Mouse (Mus musculus): ENCODE data around the gene Gm2a. TPM values are rescaled to one million over a fixed set of nuclear protein-coding genes. Genes with fewer than 3 reads are reported as not detected.

The Gm2a gene
- polyA plus RNA-seq, 1 experiment from 2014 or later: 15.6 TPM

DNA sequence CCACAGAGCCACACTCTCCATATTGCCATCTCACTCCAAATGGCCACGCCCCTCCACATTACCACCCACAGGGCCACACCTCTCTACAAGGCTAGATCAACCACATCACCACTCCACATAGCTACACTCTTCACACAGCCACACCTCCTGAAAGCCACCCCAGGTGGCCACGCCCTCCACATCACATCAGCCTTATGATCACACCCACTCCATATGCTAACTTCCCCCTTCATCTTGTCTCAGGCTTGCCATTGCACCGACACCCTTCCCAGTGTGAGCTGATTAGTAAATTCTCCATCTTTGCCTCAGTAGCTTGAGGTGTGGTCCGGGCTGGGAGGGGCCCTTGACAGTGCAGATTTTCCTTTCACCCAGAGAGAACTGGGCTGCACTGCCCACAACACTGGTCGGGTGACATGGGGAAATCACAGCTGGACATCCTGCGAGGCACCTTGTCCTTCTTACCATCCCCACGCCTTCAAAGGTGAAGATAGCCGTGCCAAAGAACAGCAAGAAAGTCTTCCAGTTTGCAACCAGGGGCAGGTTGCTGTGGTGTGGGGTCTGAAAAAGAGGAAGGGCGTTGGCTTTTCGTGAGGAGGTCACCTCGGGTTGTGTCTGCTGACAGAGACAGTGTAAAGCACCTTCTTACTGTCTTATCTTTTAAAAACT lies 33.3 kb downstream of the Gm2a start:
- H3K9me3 ChIP-seq (ENCODE audit: control insufficient read depth, low read length): no peaks in the 10 kb centered on the region
- DNase-seq (ENCODE audit: low spot score) (no peak), ATAC-seq (ENCODE audit: low FRiP score) (no peak)
- H3K9ac ChIP-seq (ENCODE audit: low read depth, low read length): no peak overlapping the region
- H3K4me1 ChIP-seq (replicated peaks; ENCODE audit: control insufficient read depth, insufficient read depth, low read length): no peaks in the 10 kb centered on the region
- H3K4me3 ChIP-seq (ENCODE audit: low read depth, low read length): no peak overlapping the region
- H3K27ac ChIP-seq (ENCODE audit: low read depth, low read length): no peak overlapping the region
- WGBS: 92% methylated on average over 11 of the region's 11 CpGs
- no peaks in the 10 kb centered on the region for H3K36me3 ChIP-seq (ENCODE audit: control insufficient read depth, insufficient read depth, low read length)
- no peak overlapping the region for H3K4me2 ChIP-seq (replicated peaks; ENCODE audit: low read depth, low read length)
- no peaks in the 10 kb centered on the region for H3K27me3 ChIP-seq (ENCODE audit: control insufficient read depth, insufficient read depth, low read length)

DNA sequence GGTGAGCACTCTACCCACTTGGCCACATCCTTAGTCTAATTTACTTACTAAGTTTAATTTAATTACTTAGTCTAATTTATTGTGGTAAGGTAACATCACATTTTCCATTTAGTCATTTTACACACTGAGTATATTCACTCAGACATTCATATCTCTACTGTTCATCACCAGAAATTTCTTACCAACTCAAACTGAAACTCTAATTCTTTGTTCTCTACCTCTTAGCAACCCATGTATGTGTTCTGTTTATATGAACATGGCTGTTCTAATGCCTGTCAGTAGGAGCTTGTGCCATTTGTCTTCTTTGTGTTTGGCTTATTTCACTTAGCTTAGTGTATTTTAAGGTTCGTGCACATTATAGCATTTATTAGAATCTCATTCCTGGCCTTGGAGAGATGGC lies 34.0 kb downstream of the Gm2a start:
- Histone ChIP-seq H3K9me3 (ENCODE audit: control insufficient read depth, low read length) (no peaks in the 10 kb centered on the region), H3K27ac (ENCODE audit: low read depth, low read length) (no peak overlapping the region), H3K4me2 (replicated peaks; ENCODE audit: low read depth, low read length) (no peak overlapping the region), H3K4me1 (replicated peaks; ENCODE audit: control insufficient read depth, insufficient read depth, low read length) (no peaks in the 10 kb centered on the region), H3K36me3 (ENCODE audit: control insufficient read depth, insufficient read depth, low read length) (no peaks in the 10 kb centered on the region), H3K9ac (ENCODE audit: low read depth, low read length) (no peak overlapping the region), H3K27me3 (ENCODE audit: control insufficient read depth, insufficient read depth, low read length) (no peaks in the 10 kb centered on the region), H3K4me3 (ENCODE audit: low read depth, low read length) (no peak overlapping the region)
- DNase-seq (ENCODE audit: low spot score) (no peak), ATAC-seq (ENCODE audit: low FRiP score) (no peak)
- WGBS: 89% methylated on average over 1 of the region's 1 CpGs

DNA sequence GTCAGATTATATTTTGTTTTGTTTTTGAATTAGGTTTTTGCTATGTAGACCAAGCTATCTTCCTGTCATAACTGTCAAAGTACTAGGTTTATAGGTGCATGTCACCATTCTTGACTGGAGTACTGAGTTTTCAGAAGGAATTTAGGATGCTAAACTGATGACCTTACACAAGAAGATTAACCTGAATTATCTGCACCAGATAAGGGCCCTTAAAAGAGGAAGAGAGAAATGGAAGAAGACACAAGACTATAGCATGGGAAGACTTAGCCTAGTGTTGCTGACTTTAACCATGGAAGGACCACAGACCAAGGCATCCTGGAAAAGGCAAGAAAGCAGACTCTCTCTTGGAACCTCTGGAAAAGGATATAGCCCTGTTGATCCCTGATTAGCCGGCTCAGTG lies 35.3 kb downstream of the Gm2a start:
- Histone ChIP-seq H3K9me3 (ENCODE audit: control insufficient read depth, low read length) (no peaks in the 10 kb centered on the region), H3K4me1 (replicated peaks; ENCODE audit: control insufficient read depth, insufficient read depth, low read length) (no peaks in the 10 kb centered on the region), H3K9ac (ENCODE audit: low read depth, low read length) (no peak overlapping the region), H3K27me3 (ENCODE audit: control insufficient read depth, insufficient read depth, low read length) (no peaks in the 10 kb centered on the region), H3K27ac (ENCODE audit: low read depth, low read length) (no peak overlapping the region), H3K4me2 (replicated peaks; ENCODE audit: low read depth, low read length) (no peak overlapping the region), H3K36me3 (ENCODE audit: control insufficient read depth, insufficient read depth, low read length) (no peaks in the 10 kb centered on the region), H3K4me3 (ENCODE audit: low read depth, low read length) (no peak overlapping the region)
- DNase-seq (ENCODE audit: low spot score) (no peak), ATAC-seq (ENCODE audit: low FRiP score) (no peak)
- WGBS: 100% methylated on average over 1 of the region's 1 CpGs

DNA sequence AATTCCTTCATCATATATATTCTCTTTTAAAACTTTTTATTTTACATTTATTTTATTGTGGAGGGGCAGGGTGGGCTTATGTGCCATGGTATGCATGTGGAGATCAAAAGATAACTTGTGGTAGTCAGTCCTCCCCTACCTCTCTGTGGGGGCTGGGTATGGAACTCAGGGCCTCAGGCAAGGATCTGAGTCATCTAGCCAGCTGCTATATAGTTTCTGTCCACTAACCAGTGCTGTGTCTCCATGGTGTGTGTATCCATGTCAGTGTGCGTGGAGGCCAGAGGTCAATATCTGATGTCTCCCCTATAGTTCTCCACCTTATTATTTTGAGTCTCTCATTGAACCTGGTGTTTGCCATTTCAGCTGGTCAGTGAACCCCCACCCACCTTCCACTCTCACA lies 36.5 kb downstream of the Gm2a start:
- Histone ChIP-seq H3K4me1 (replicated peaks; ENCODE audit: control insufficient read depth, insufficient read depth, low read length) (no peaks in the 10 kb centered on the region), H3K4me3 (ENCODE audit: low read depth, low read length) (no peak overlapping the region), H3K9me3 (ENCODE audit: control insufficient read depth, low read length) (no peaks in the 10 kb centered on the region), H3K4me2 (replicated peaks; ENCODE audit: low read depth, low read length) (no peak overlapping the region), H3K36me3 (ENCODE audit: control insufficient read depth, insufficient read depth, low read length) (no peaks in the 10 kb centered on the region), H3K27ac (ENCODE audit: low read depth, low read length) (no peak overlapping the region), H3K9ac (ENCODE audit: low read depth, low read length) (no peak overlapping the region), H3K27me3 (ENCODE audit: control insufficient read depth, insufficient read depth, low read length) (no peaks in the 10 kb centered on the region)
- WGBS: 88% methylated on average over 1 of the region's 1 CpGs
- ATAC-seq (ENCODE audit: low FRiP score) (no peak), DNase-seq (ENCODE audit: low spot score) (no peak)

DNA sequence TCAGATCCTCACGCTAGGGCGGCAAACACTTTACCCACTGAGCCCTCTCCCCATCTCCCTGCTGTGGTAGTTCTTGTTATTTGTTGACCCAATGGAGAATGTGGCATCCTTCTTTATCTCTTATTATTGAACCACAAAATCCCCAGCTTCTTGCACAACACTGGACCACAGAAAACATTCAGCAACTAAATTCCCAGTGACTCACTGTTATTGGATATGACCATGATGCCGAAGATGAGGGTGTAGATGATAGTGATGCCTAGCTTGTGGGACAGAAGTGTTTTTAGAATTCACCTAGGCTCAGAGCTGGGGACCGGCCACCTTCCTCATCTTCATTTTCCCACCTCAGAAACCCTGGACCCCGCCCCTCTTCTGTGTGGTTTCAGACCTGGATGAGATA lies 37.0 kb downstream of the Gm2a start:
- Histone ChIP-seq H3K9ac (ENCODE audit: low read depth, low read length) (no peak overlapping the region), H3K36me3 (ENCODE audit: control insufficient read depth, insufficient read depth, low read length) (no peaks in the 10 kb centered on the region), H3K9me3 (ENCODE audit: control insufficient read depth, low read length) (no peaks in the 10 kb centered on the region), H3K27ac (ENCODE audit: low read depth, low read length) (no peak overlapping the region), H3K4me3 (ENCODE audit: low read depth, low read length) (no peak overlapping the region), H3K4me2 (replicated peaks; ENCODE audit: low read depth, low read length) (no peak overlapping the region), H3K4me1 (replicated peaks; ENCODE audit: control insufficient read depth, insufficient read depth, low read length) (no peaks in the 10 kb centered on the region), H3K27me3 (ENCODE audit: control insufficient read depth, insufficient read depth, low read length) (no peaks in the 10 kb centered on the region)
- ATAC-seq (ENCODE audit: low FRiP score) (no peak), DNase-seq (ENCODE audit: low spot score) (no peak)
- 79% methylated on average over 5 of the region's 5 CpGs for WGBS

DNA sequence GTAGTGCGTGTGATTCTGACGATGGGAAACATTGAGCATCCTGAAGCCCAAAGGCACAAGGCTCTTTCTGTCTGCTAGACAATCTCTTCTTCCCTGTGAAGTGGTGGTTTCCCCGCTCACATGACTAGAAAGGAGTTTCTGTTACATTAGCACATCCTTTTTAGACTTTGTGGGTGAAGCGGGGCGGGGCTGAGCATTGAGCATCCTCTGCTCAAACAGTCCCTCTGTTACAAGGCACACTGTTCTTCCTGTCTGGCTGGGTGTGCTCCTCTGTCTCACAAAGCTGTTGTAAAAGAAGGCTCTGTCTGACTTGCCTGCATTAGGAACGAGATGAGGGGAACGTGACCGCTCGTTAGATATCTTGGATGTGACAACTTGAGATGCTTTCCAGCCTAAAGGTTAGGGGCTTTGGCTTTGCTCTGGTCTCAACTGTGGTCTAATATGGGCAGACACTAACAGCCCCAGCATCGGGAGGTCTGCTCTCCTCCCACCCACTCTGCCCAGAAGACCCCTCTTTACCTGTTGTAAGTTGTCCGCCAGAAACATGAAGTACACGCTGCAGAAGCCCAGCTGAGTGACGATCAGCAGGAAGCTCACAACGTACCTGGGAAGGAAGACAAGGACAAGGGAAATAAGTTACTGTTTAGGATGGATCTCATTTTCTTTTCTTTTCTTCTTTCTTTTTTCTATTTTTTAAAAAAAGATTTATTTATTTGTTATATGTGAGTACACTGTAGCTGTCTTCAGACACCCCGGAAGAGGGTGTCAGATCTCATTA lies 39.0 kb downstream of the Gm2a start:
- no peaks in the 10 kb centered on the region for H3K4me1 ChIP-seq (replicated peaks; ENCODE audit: control insufficient read depth, insufficient read depth, low read length)
- no peak overlapping the region for H3K4me3 ChIP-seq (ENCODE audit: low read depth, low read length)
- no peaks in the 10 kb centered on the region for H3K9me3 ChIP-seq (ENCODE audit: control insufficient read depth, low read length)
- no peak overlapping the region for H3K4me2 ChIP-seq (replicated peaks; ENCODE audit: low read depth, low read length)
- no peak overlapping the region for H3K27ac ChIP-seq (ENCODE audit: low read depth, low read length)
- WGBS: 82% methylated on average over 15 of the region's 15 CpGs
- no peak for ATAC-seq (ENCODE audit: low FRiP score)
- no peak overlapping the region for H3K9ac ChIP-seq (ENCODE audit: low read depth, low read length)
- no peaks in the 10 kb centered on the region for H3K36me3 ChIP-seq (ENCODE audit: control insufficient read depth, insufficient read depth, low read length)
- DNase-seq (ENCODE audit: low spot score): no peak
- H3K27me3 ChIP-seq (ENCODE audit: control insufficient read depth, insufficient read depth, low read length): no peaks in the 10 kb centered on the region

DNA sequence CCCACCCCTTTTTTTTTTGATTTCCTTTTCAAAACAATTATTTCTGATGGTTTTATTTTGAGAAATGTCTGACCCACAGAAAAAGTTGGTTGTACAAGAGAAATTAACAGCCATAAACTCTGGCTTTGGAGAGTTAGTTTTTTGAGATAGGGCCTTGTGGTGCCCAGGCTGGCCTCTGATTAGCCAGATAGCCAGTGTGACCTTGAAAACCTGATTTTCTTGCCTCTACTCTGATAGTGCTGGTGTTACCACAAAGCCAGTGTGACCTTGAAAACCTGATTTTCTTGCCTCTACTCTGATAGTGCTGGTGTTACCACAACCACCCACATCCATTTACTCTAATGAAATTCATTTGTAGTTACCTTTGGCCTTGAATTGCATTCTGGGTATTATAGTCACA lies 39.7 kb downstream of the Gm2a start:
- Histone ChIP-seq H3K27ac (ENCODE audit: low read depth, low read length) (no peak overlapping the region), H3K9me3 (ENCODE audit: control insufficient read depth, low read length) (no peaks in the 10 kb centered on the region), H3K4me2 (replicated peaks; ENCODE audit: low read depth, low read length) (no peak overlapping the region), H3K27me3 (ENCODE audit: control insufficient read depth, insufficient read depth, low read length) (no peaks in the 10 kb centered on the region), H3K4me1 (replicated peaks; ENCODE audit: control insufficient read depth, insufficient read depth, low read length) (no peaks in the 10 kb centered on the region), H3K36me3 (ENCODE audit: control insufficient read depth, insufficient read depth, low read length) (no peaks in the 10 kb centered on the region), H3K9ac (ENCODE audit: low read depth, low read length) (no peak overlapping the region), H3K4me3 (ENCODE audit: low read depth, low read length) (no peak overlapping the region)
- ATAC-seq (ENCODE audit: low FRiP score) (no peak), DNase-seq (ENCODE audit: low spot score) (no peak)

DNA sequence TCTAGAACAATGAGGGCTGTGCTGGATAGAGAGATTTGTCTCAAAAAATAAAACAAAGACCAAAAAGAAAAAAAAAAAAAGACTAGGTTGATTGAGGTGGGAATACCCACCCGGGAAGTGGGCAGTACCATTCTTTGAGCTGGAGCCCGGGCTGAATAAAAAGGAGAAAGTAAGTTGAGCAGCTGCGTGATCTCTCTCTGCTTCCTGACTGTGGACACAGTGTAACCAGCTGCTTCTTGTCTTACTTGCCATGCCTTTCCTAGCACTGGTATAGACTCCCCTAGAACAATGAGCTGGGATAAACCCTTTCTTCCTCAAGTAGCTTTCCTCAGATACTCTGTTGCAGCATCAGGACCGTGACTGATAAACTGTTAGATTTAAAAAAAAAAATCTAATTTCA lies 43.6 kb downstream of the Gm2a start:
- Histone ChIP-seq H3K4me2 (replicated peaks; ENCODE audit: low read depth, low read length) (no peak overlapping the region), H3K4me1 (replicated peaks; ENCODE audit: control insufficient read depth, insufficient read depth, low read length) (no peaks in the 10 kb centered on the region), H3K27me3 (ENCODE audit: control insufficient read depth, insufficient read depth, low read length) (no peaks in the 10 kb centered on the region), H3K9me3 (ENCODE audit: control insufficient read depth, low read length) (no peaks in the 10 kb centered on the region), H3K4me3 (ENCODE audit: low read depth, low read length) (no peak overlapping the region), H3K27ac (ENCODE audit: low read depth, low read length) (no peak overlapping the region), H3K36me3 (ENCODE audit: control insufficient read depth, insufficient read depth, low read length) (no peaks in the 10 kb centered on the region), H3K9ac (ENCODE audit: low read depth, low read length) (no peak overlapping the region)
- ATAC-seq (ENCODE audit: low FRiP score): no peak
- no peak for DNase-seq (ENCODE audit: low spot score)
- WGBS: 87% methylated on average over 4 of the region's 4 CpGs

DNA sequence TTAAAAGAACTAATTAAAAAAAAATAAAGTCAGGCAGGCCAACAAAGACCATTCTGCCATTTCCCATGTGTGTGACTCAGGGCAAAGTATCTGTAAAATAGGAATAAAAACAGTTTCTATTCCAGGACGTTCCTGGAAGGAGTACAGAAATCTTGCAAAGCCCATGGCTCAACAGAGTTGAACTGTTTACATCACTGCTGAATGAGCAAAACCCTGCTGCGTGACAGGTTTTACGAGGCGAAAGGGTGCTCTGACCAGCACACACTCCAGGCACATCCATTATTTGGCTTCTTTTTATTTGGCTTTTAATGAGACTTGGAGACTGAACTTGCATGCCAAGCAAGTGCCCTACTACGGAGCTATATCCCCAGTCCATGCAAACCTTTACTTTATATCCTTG lies 46.1 kb downstream of the Gm2a start:
- DNase-seq (ENCODE audit: low spot score): no peak
- WGBS: 83% methylated on average over 5 of the region's 5 CpGs
- H3K4me1 ChIP-seq (replicated peaks; ENCODE audit: control insufficient read depth, insufficient read depth, low read length): no peaks in the 10 kb centered on the region
- H3K4me2 ChIP-seq (replicated peaks; ENCODE audit: low read depth, low read length): no peak overlapping the region
- no peak overlapping the region for H3K4me3 ChIP-seq (ENCODE audit: low read depth, low read length)
- no peak overlapping the region for H3K9ac ChIP-seq (ENCODE audit: low read depth, low read length)
- no peaks in the 10 kb centered on the region for H3K27me3 ChIP-seq (ENCODE audit: control insufficient read depth, insufficient read depth, low read length)
- ATAC-seq (ENCODE audit: low FRiP score): no peak
- no peaks in the 10 kb centered on the region for H3K36me3 ChIP-seq (ENCODE audit: control insufficient read depth, insufficient read depth, low read length)
- no peaks in the 10 kb centered on the region for H3K9me3 ChIP-seq (ENCODE audit: control insufficient read depth, low read length)
- no peak overlapping the region for H3K27ac ChIP-seq (ENCODE audit: low read depth, low read length)
